Mouse (Mus musculus): ENCODE results near the gene Itprid1.

The Itprid1 gene

DNA sequence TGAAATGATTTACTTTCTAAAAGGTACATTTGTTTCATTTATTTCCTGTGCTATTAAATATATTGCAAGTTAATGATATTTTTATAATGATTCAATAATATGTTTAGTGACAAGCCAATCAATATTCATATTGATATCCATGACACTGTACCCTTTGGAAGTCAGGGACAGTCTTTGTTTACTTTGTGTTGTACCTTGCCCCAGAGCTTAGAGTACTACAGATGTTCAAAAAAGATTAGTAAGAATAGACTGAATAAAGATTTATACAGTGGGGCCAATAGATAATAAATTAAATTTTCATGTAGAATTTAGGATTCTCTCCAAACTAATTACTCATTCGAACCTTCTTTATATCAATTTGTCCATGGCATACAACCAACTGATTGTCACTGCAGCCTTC, 50.9 kb downstream of the Itprid1 start:
- DNase-seq (ENCODE audit: low spot score in 2 of 2) = no peak

GRCm38 (mm10) chr6:55901568-55902328, 65.1 kb downstream of the Itprid1 start:
- no peak for DNase-seq (ENCODE audit: low spot score in 2 of 2)

DNA sequence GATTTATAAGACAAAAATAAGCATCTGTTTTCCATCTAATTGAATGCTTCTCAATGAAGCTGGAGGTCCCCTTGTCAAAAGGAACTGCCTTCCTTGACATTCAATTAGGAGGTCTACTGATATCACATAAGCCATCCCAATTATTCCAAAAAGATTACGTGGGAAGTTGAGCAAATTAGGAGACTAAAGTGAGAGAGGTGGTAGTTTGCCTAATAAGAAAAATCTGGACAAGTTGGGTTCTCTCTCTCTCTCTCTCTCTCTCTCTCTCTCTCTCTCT, 65.6 kb downstream of the Itprid1 start:
- no peak for DNase-seq (ENCODE audit: low spot score in 2 of 2)

DNA sequence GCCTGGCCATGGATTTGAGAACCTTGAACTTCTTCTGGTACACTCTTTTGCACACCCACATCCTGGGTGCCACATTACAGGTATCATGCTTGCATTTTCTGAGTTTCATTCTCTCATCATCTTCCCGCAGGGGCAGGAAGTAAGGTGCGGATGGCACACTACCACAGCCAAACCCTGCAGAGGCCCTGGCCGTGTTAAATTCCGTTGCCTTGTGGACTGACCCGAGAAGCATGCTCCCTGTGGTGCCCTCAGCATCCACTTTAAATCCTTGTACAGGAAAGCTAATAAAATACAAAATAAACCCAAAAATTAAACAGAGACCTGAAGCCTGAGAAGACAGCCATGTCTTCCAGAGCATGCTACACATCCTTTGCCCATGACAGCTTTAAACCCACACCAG, 82.5 kb downstream of the Itprid1 start:
- no peak for DNase-seq (ENCODE audit: low spot score in 2 of 2)

DNA sequence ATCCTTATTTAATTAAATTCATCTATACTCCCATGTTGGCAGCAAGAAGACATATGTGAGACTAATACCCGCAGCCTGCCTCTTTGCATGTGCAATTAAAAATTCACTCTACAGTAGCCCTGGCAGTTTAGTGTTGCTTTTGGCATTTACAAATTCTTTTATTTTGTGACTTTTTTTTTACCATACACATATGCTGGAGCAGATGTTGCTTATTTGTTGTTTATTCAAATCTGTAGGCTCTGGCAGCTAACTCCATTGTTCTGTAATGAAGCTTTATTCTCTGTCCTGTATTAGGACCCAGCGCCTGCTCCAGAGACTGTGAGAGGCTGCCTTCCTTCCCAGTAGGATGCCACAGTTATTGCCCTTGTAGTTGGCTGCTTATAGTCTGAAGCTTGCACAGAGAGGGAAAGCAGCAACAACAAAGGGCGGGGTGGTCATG, 83.6 kb downstream of the Itprid1 start:
- no peak for DNase-seq (ENCODE audit: low spot score in 2 of 2)

- no peak for DNase-seq (ENCODE audit: low spot score in 2 of 2)
Measured at GRCm38 (mm10) chr6:55920866-55921630, 84.4 kb downstream of the Itprid1 start.

DNA sequence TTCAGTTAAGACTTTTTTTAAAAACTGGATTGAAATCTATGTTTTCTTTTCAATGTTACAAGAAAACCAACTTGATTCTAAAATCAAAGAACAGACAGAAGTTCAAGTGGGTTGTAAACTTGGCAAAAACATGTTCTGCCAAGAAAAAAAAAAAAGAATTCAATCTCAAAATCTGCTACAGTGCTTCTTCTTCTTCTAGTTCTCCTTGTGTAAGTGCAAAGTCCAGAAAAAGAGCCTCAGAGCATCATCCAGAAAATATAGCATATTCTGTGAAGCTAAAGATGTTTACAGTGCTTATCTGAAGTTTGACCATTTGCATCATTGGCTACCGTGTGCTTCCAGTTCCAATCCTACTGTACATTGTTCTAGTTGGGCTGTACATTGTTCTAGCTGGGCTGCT, 108.0 kb downstream of the Itprid1 start:
- DNase-seq (ENCODE audit: low spot score in 2 of 2) = no peak

DNA sequence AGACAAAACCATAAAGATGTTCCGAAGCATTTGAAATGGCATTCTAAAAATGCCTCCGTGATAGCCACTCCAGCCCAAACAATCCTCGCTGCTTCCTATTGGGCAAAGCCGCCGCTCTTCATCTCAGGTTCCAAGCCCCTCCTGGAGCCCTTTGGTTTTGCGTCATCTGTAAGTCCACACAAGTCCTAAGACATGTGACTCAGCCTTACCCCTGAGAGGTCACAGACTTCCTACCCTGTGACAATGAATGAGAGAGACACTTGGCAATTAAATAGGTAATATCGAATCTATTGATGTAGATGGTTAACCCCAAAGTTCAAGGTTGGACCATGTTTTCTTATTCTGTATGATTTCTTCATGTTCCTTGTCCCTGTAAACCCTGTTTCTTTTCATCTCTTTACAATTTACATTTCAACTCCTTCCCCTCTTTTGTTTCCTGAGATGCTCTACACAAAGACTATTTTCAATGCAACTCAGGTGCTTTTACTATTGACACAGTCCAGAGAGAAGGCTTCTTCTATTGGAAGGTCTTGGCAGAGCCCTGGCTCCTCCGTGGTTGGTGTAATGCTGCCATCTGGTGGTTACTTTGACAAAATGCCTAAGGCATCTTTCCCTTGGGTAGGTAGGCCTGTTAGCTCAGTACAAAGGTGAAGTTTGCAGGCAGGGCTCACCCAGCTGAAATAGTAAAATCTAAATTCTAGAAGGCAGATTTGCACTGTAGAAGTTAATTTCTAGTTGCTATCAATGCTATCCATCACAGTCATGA, 113.8 kb downstream of the Itprid1 start:
- peak in 1 of 2 experiments; percentile 12 for DNase-seq (ENCODE audit: low spot score in 2 of 2)

DNA sequence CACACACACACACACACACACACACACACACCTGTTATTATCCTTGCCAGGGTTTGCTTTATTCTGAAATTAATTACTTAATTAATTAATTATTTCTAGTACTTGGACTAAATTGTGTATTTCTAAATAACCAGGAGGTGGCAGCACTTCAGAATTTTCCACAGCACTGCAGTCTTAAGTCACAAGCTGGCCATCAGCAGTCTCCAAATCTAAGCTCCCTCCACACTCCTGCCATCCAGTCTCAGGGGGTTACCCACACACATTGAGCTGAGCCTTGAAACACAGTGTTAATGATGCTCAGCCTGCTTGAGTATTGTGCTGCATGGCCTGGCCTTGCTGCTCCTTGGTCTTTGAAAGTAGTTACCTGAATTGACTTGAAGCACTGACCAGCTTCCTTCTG, 136.3 kb downstream of the Itprid1 start:
- DNase-seq (ENCODE audit: low spot score in 2 of 2) = no peak

DNA sequence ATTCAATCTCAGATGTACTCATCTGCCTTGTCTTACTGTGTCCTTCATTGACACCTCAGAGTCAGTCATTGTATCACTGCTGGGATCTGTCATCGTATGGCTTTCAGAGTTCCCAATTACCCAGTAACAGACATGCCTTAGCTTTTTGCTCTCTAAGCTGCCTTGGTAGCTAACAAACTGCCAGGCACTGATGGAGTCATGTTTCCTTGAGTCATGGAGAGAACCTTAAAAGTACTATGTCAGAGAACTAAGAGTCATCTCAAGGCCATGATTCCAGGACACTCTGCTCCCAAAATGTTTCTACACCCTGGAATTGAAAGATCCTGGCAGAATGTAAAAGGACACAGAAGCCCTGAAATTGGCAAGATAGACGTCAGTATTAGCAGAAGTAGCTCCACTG, 143.1 kb downstream of the Itprid1 start:
- no peak for DNase-seq (ENCODE audit: low spot score in 2 of 2)

DNA sequence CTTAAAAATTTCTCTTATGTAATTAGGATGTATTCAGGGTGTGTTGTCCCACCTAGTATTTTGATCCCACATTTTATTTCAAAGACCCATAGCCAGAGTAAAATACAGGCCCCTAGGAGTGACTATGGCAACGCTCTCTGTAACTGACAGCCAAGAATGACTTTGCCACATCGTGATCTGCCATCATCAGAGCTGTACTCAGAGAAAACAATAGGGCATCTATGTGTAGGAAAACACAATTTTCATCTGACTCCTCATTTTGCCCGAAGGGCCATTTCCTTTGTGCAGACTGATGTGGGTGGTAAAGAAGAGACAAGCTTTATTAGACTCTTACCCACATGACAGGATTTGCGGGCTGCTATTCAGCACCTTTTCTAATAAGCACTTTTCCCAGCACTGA, 172.0 kb downstream of the Itprid1 start:
- DNase-seq (ENCODE audit: low spot score in 2 of 2) = no peak

DNA sequence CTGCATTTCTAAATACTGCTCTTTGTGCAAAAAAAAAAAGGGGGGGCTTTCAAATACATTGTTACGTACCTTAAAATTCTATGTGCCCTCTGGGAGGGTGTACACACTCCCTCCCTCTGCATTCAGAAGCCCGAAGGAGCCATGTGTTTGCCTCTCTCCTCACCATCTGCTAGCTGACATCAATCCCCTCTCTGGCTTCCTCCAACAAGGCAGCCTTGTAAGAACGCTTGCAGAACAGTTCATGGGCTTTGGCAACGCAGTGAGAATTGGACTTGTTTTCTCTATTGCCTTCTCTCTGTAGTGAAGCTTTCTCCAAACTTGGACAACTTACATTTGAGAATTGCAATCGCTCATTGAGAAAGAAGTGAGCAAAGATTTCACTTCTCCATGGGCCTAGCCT, 175.7 kb downstream of the Itprid1 start:
- no peak for DNase-seq (ENCODE audit: low spot score in 2 of 2)

- no peak for DNase-seq (ENCODE audit: low spot score in 2 of 2)
Measured at GRCm38 (mm10) chr6:56017291-56017994, 180.7 kb downstream of the Itprid1 start, which contains the start of gene Ppp1r17. Gene Ppp1r17, plus strand, starts transcription at chr6:56017497.

GRCm38 (mm10) chr6:56019632-56020031, 182.9 kb downstream of the Itprid1 start:
- no peak for DNase-seq (ENCODE audit: low spot score in 2 of 2)

GRCm38 (mm10) chr6:56025533-56025932, 188.8 kb downstream of the Itprid1 start:
- DNase-seq (ENCODE audit: low spot score in 2 of 2) = no peak

DNA sequence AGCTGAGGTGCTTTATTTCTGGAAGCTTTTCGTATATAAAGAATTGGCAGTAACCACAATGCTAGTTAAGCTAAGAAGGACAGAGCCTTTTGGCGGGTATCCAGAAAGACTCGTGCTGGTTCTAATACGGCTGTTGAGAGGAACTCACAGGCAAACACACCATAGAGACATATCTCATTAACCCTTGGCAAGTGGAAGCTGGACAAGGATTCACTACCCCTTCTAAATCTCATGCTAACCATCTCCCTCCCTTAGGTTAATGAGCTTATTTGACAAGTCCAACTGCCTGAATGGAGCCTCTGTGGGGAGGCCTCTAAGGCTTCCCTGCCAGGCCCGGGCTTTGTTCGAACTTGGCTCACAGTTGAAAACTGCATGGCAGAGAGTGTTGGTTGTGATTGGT, 190.6 kb downstream of the Itprid1 start:
- DNase-seq (ENCODE audit: low spot score in 2 of 2) = no peak

GRCm38 (mm10) chr6:56027966-56028365, 191.3 kb downstream of the Itprid1 start:
- DNase-seq (ENCODE audit: low spot score in 2 of 2) = no peak
